Mouse (Mus musculus) erythroblast, embryonic 14.5 days (primary cell): ENCODE measurements around the gene Spty2d1.

Experiments
- GATA1 ChIP-seq: IDR thresholded peaks from 2 replicates; pipeline ENCODE4 v1.6.1; 2012; ENCODE audit warnings: low read length, inconsistent platforms, mixed read lengths
- TAL1 ChIP-seq: IDR thresholded peaks from 3 replicates; pipeline ENCODE4 v1.6.1; 2012; ENCODE audit warnings: low read length, inconsistent platforms, mixed read lengths

DNA sequence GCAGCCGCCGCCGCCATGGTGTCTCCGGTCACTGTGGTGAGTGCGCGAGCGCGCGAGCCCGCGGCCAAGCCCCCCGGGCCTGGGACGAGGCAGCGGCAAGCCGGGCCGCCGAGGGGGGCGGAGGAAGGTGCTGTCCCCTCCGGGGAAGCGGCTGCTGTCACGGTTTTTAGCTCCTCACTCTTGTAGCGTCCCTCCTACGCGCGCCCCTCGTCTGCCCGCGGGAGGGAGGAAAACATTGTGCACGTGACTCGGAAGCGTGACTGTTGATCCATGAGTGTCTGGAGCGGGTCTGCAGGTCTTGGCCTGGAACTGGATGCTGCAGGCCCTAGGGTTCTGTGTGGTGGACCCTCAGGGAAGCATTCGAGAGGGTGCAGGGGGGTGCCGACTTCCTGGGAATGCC, 42.6 kb upstream of the Spty2d1 start:
- TF ChIP-seq TAL1 (no peak), GATA1 (no peak)
